Mouse (Mus musculus): ENCODE measurements around the gene Heatr6.

DNA sequence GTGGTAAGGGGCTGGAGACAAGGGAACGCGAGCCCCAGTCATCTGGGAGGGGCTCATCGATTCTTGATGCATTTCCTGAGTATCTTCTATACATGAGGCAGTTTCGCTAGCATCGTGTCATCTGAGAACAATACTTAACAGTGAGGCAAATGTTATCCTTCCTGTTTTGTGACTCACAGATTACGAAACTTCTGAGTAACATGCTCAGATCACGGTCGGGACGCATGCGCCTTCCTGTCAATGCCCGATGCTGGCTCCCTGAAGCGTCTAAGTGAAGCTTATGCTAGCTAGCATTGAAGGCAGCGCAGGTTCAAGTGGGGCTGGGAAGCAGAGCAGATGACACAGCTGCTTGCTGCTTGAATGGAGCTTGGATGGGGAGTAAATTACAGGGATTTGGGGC is 35.8 kb downstream of the Heatr6 start:
- TF ChIP-seq EP300 (IDR thresholded peaks at IDR 0.05; ENCODE audit: low read depth) (no peak), CTCF (IDR thresholded peaks at IDR 0.05; ENCODE audit: low read depth) (no peak)
